Mouse (Mus musculus): ENCODE data around the gene Prl7a2. TPM values are rescaled to one million over a fixed set of nuclear protein-coding genes. Genes with fewer than 3 reads are reported as not detected.

Gene Prl7a2
- polyA plus RNA-seq (2012; rRNA removed) = not detected in 2 replicates

DNA sequence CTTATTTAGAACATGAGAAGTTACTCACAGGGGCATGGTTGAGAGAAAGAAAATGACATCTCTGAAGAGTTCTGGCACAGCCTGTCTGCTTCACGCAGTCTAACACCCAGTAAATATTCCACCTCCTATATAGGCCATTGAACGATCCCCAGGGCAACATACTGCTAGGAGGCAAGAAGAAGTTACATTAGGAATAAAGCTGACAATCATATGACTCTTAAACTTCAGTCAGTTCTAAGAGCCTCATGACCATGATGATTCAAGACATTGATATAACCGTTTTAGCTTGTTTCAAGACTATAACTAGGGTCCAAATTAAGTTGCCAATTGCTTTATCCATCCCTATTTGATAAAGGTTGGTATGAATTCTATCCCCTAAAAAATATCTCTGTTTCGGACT, at the start of gene Prl7a2:
Gene Prl7a2 (minus strand): TSS at position 101 of the 400 bp plus-strand sequence.

DNA sequence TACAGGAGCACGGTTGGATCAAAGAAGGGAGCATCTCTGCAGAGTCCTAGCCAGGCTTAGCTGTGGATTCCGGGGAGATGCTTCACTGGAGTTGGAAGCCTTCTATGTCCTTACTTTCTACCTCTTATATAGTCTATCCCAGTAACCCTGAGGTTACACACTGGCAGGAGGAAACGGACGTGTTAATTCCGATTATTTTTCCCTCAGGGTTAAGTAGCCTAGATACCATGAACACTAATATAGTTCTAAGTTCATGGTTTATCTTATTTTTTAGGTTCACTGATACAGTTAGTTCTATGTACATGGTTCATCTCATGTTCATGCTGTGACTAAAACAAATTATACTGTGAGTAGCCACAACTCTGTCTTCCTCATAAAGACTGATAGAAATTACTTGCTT, 48.8 kb upstream of the Prl7a2 start, which contains the start of gene Prl7d1:
Gene Prl7d1 (minus strand): TSS at position 101 of the 400 bp plus-strand sequence.

DNA sequence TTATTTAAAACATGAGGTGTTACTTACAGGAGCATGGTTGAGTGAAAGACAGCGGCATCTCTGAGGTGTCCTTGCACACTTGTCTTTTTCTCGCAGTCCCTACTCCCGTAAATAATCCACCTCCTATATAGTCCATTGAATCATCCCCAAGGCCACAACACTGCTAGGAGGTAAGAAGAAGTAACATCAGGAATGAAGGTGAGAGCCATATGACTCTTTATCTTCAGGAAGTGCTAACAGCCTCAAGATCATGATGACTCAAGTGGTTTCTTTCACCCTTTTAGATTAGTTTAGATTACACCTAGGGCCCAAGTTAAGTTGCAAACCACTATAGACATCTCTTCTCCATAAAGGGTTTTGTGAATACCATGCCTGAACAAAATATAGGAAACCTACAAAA, 25.4 kb downstream of the Prl7a2 start, which contains the start of gene Prl7a1:
Gene Prl7a1 (minus strand): TSS at position 101 of the 400 bp plus-strand sequence.

DNA sequence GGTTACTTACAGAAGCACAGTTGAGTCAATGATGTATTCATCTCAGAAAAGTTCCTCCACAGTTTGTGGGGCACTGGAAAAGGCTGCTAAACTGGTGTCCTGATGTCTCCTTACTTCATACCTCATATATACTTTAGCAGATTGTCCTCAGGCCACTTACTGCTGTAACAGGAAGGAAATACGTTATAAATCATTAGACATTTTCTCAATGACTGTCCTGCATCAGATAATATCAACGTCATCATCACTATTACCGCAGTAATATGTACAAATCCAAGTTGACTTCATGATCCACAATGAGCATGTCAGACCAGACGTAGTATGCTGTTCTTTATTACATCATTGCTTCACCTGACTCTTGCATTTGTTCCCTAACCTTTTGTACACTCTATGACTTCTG, 57.4 kb downstream of the Prl7a2 start, which contains the start of gene Prl7b1:
Gene Prl7b1 (minus strand): TSS at position 101 of the 400 bp plus-strand sequence.

Other genes with a start within 250 kb of the Prl7a2 start
- not detected in 2 replicates for gene Prl8a6, start 229.3 kb downstream of the Prl7a2 start, polyA plus RNA-seq (2012; rRNA removed)
- not detected in 2 replicates for gene Prl8a8, start 154.8 kb downstream of the Prl7a2 start, polyA plus RNA-seq (2012; rRNA removed)
- not detected in 2 replicates for gene Prl8a9, start 103.4 kb downstream of the Prl7a2 start, polyA plus RNA-seq (2012; rRNA removed)
- gene Prl8a1, start 85.9 kb downstream of the Prl7a2 start, polyA plus RNA-seq (2012; rRNA removed) = not detected in 2 replicates
- not detected in 2 replicates for gene Prl7b1, start 57.5 kb downstream of the Prl7a2 start, polyA plus RNA-seq (2012; rRNA removed)
- not detected in 2 replicates for gene Prl7a1, start 25.5 kb downstream of the Prl7a2 start, polyA plus RNA-seq (2012; rRNA removed)
- gene Prl7d1, start 48.7 kb upstream of the Prl7a2 start, polyA plus RNA-seq (2012; rRNA removed) = not detected in 2 replicates
- gene Prl7c1, start 112.8 kb upstream of the Prl7a2 start, polyA plus RNA-seq (2012; rRNA removed) = not detected in 2 replicates
- not detected in 2 replicates for gene Prl2a1, start 133.6 kb upstream of the Prl7a2 start, polyA plus RNA-seq (2012; rRNA removed)
- not detected in 2 replicates for gene Prl2c1, start 181.3 kb upstream of the Prl7a2 start, polyA plus RNA-seq (2012; rRNA removed)

All from stomach, adult 2 months (tissue).